In genomic region chr5:144884629-144885217, GRCm38 (mm10) we compare ENCODE assay signal across 8 mouse cellular contexts.
DNase-seq lines count a peak whose midpoint lies in the region; ATAC-seq and TF ChIP-seq lines count a peak whose summit lies in the region.

No protein-coding gene starts in this region.

- ATAC-seq in hindbrain, embryonic 11.5 days (ENCODE audit: low FRiP score), result no peak
- no peak for ATAC-seq in hindbrain, embryonic 16.5 days
- ATAC-seq in G1E (ENCODE audit: extremely low read depth, insufficient number of reproducible peaks, low FRiP score, poor library complexity, severe bottlenecking), result peak; percentile 22; the same call in 1 of the 2 replicates
- ATAC-seq in lung, postnatal 0 days, result peak; percentile 52

- DNase-seq in hindbrain, embryonic 11.5 days (ENCODE audit: low spot score), result peak; percentile 18
- DNase-seq in G1E (ENCODE audit: low spot score), result no peak
- DNase-seq in embryo, embryonic 10.5 days (ENCODE audit: low spot score), result peak; percentile 47
- DNase-seq in lung, postnatal 0 days (ENCODE audit: low spot score), result peak; percentile 59
- no peak for DNase-seq in embryonic facial prominence, embryonic 10.5 days (ENCODE audit: low spot score)
- no peak for DNase-seq in c-Kit-positive CD71-positive TER-119-positive erythroid progenitor cells, embryonic 14.5 days (ENCODE audit: low spot score)
- no peak for DNase-seq in ovary, postnatal 14 days (ENCODE audit: low spot score)

- no peak overlapping the region for H3K4me2 ChIP-seq in hindbrain, embryonic 11.5 days (replicated peaks; ENCODE audit: low read depth, low read length)
- no peak overlapping the region for H3K4me2 ChIP-seq in hindbrain, embryonic 16.5 days (ENCODE audit: low read length)
- H3K4me2 ChIP-seq in lung, postnatal 0 days (replicated peaks; ENCODE audit: low read depth, low read length), result no peak overlapping the region

- H3K27me3 ChIP-seq in hindbrain, embryonic 11.5 days (ENCODE audit: control insufficient read depth, insufficient read depth, low read length), result no peaks in the 10 kb centered on the region
- H3K27me3 ChIP-seq in hindbrain, embryonic 16.5 days (replicated peaks; ENCODE audit: control insufficient read depth, insufficient read depth, low read length), result no peaks in the 10 kb centered on the region
- H3K27me3 ChIP-seq in G1E (ENCODE audit: insufficient read depth, low read length), result 0 out of 2 replicates have a peak, but pooled peaks cover 2% of the 10 kb centered on the region
- H3K27me3 ChIP-seq in lung, postnatal 0 days (replicated peaks; ENCODE audit: insufficient read depth, low read length), result no peaks in the 10 kb centered on the region
- no peaks in the 10 kb centered on the region for H3K27me3 ChIP-seq in embryonic facial prominence, embryonic 10.5 days (replicated peaks; ENCODE audit: low read depth, poor library complexity, severe bottlenecking)

- TF ChIP-seq EP300 in lung, postnatal 0 days (IDR thresholded peaks at IDR 0.05), result no peak

- no peak overlapping the region for H3K27ac ChIP-seq in hindbrain, embryonic 11.5 days (ENCODE audit: low read depth, low read length)
- H3K27ac ChIP-seq in hindbrain, embryonic 16.5 days (ENCODE audit: low read depth, low read length), result no peak overlapping the region
- H3K27ac ChIP-seq in lung, postnatal 0 days (ENCODE audit: low read length), result no peak overlapping the region
- no peak overlapping the region for H3K27ac ChIP-seq in embryonic facial prominence, embryonic 10.5 days (replicated peaks)

- H3K9me3 ChIP-seq in hindbrain, embryonic 11.5 days (ENCODE audit: control insufficient read depth, low read length), result no peaks in the 10 kb centered on the region
- H3K9me3 ChIP-seq in hindbrain, embryonic 16.5 days (ENCODE audit: control insufficient read depth, low read length), result no peaks in the 10 kb centered on the region
- H3K9me3 ChIP-seq in G1E (replicated peaks), result no peaks in the 10 kb centered on the region
- H3K9me3 ChIP-seq in lung, postnatal 0 days (ENCODE audit: low read length), result no peaks in the 10 kb centered on the region
- peaks cover 6% of the 10 kb centered on the region; the same call in 1 of the 2 replicates for H3K9me3 ChIP-seq in embryonic facial prominence, embryonic 10.5 days

- H3K9ac ChIP-seq in hindbrain, embryonic 11.5 days (ENCODE audit: low read depth, low read length), result no peak overlapping the region
- H3K9ac ChIP-seq in hindbrain, embryonic 16.5 days (ENCODE audit: low read depth, low read length), result no peak overlapping the region
- no peak overlapping the region for H3K9ac ChIP-seq in lung, postnatal 0 days (replicated peaks; ENCODE audit: low read depth)

- H3K4me3 ChIP-seq in hindbrain, embryonic 11.5 days (ENCODE audit: low read depth, low read length), result no peak overlapping the region
- H3K4me3 ChIP-seq in hindbrain, embryonic 16.5 days (ENCODE audit: low read length), result no peak overlapping the region
- H3K4me3 ChIP-seq in G1E (ENCODE audit: low read depth, low read length), result no peak overlapping the region
- H3K4me3 ChIP-seq in lung, postnatal 0 days (ENCODE audit: low read depth, low read length), result no peak overlapping the region
- H3K4me3 ChIP-seq in embryonic facial prominence, embryonic 10.5 days, result no peak overlapping the region

- no peak for TF ChIP-seq CTCF in G1E (IDR thresholded peaks at IDR 0.05; ENCODE audit: low read depth, low read length)
- TF ChIP-seq CTCF in lung, postnatal 0 days (IDR thresholded peaks at IDR 0.05), result peak; percentile 74

- 83% methylated on average over 13 of the region's 13 CpGs for WGBS in hindbrain, embryonic 11.5 days
- WGBS in hindbrain, embryonic 16.5 days, result 72% methylated on average over 13 of the region's 13 CpGs
- WGBS in lung, postnatal 0 days, result 67% methylated on average over 13 of the region's 13 CpGs
- whole genome bisulfite sequencing in embryonic facial prominence, embryonic 10.5 days, result 85% methylated on average over 13 of the region's 13 CpGs

- H3K4me1 ChIP-seq in hindbrain, embryonic 11.5 days (replicated peaks; ENCODE audit: control insufficient read depth, insufficient read depth, low read length), result no peaks in the 10 kb centered on the region
- H3K4me1 ChIP-seq in hindbrain, embryonic 16.5 days (ENCODE audit: control insufficient read depth, insufficient read depth, low read depth, low read length), result no peaks in the 10 kb centered on the region; the same call in 1 of the 2 replicates
- peaks cover 3% of the 10 kb centered on the region; the same call in 1 of the 2 replicates for H3K4me1 ChIP-seq in G1E (ENCODE audit: insufficient read depth, low read depth, low read length)
- no peaks in the 10 kb centered on the region for H3K4me1 ChIP-seq in lung, postnatal 0 days (ENCODE audit: insufficient read depth, low read depth, low read length)
- no peaks in the 10 kb centered on the region for H3K4me1 ChIP-seq in embryonic facial prominence, embryonic 10.5 days

- H3K36me3 ChIP-seq in hindbrain, embryonic 11.5 days (ENCODE audit: control insufficient read depth, insufficient read depth, low read length), result peaks cover 10% of the 10 kb centered on the region; the same call in 1 of the 2 replicates
- peaks cover 75% of the 10 kb centered on the region for H3K36me3 ChIP-seq in hindbrain, embryonic 16.5 days (ENCODE audit: control insufficient read depth, insufficient read depth, low read length)
- no peaks in the 10 kb centered on the region for H3K36me3 ChIP-seq in G1E (replicated peaks)
- H3K36me3 ChIP-seq in lung, postnatal 0 days (ENCODE audit: insufficient read depth, low read length), result peaks cover 59% of the 10 kb centered on the region
- peaks cover 100% of the 10 kb centered on the region for H3K36me3 ChIP-seq in embryonic facial prominence, embryonic 10.5 days (replicated peaks)

Comparison
In these comparisons a context has a peak if more than half of its experiments do, and no peak if none do; other contexts are left out.
1. ATAC-seq: peak in G1E (single experiment) and lung, postnatal 0 days (single experiment); none in hindbrain, embryonic 11.5 days (single experiment) and hindbrain, embryonic 16.5 days (single experiment).
2. DNase-seq: peak in hindbrain, embryonic 11.5 days (single experiment), embryo, embryonic 10.5 days (single experiment) and lung, postnatal 0 days (single experiment); none in G1E (single experiment), embryonic facial prominence, embryonic 10.5 days (single experiment), c-Kit-positive CD71-positive TER-119-positive erythroid progenitor cells, embryonic 14.5 days (single experiment) and ovary, postnatal 14 days (single experiment).